Mouse (Mus musculus): ENCODE results near the gene Tacr2. TPM values are rescaled to one million over a fixed set of nuclear protein-coding genes. Genes with fewer than 3 reads are reported as not detected.

The Tacr2 gene
- polyA plus RNA-seq, 1 experiment from 2014 or later = not detected

DNA sequence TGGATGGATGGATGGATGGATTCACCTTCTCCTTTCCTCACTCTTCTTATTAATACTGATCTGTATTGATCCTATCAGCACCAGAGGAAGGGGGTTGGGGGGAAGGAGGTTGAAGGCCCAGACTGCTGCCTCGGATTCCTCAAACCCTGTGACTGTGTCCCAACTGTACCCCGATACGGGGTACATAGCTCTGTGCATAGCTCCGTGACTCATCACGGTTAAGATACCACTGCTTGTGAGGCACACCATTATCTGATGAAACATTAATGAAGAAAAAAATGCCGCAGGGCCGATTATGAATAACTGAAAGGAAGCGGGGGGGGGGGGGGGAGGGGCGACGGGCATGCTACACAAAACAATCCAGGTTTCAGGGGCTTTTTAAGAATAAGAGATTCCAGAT, 60.9 kb downstream of the Tacr2 start:
- Histone ChIP-seq H3K9me3 (ENCODE audit: control insufficient read depth, low read length) (no peaks in the 10 kb centered on the region), H3K4me1 (replicated peaks; ENCODE audit: control insufficient read depth, insufficient read depth, low read length) (no peaks in the 10 kb centered on the region; the same call in 1 of the 2 replicates), H3K27me3 (ENCODE audit: control insufficient read depth, insufficient read depth, low read length) (no peaks in the 10 kb centered on the region), H3K27ac (ENCODE audit: low read depth, low read length) (no peak overlapping the region), H3K9ac (ENCODE audit: low read depth, low read length) (no peak overlapping the region), H3K4me2 (replicated peaks; ENCODE audit: low read depth, low read length) (no peak overlapping the region), H3K36me3 (ENCODE audit: control insufficient read depth, insufficient read depth, low read length) (no peaks in the 10 kb centered on the region), H3K4me3 (ENCODE audit: low read depth, low read length) (no peak overlapping the region)
- 84% methylated on average over 9 of the region's 10 CpGs for WGBS
- DNase-seq (ENCODE audit: low spot score) (no peak), ATAC-seq (ENCODE audit: low FRiP score) (no peak)

DNA sequence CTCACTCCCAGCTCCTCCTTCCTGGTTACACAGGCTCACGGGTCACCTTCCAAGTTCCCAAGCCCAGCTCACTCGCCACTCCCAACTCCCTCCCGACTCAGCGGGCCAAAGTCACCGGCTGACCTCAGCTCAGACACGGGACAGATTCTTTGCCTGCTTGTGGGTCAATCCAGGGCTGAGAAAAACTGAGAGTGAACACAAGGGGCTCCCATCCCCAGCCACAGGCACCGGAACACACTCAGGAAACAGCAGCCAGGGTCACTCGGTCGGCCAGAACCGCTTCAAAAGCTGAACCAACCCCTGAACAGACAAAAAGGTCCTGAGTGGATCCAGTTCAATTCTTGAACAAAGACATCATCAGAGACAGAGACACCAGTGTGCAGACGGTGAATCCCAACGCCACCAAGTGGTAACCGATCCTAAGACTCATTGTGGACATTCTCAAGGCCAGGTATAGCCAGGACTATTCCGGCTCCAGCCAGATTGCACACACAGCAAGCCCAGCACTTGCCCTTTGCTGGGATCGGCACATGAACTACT, 61.7 kb downstream of the Tacr2 start:
- no peaks in the 10 kb centered on the region for H3K27me3 ChIP-seq (ENCODE audit: control insufficient read depth, insufficient read depth, low read length)
- ATAC-seq (ENCODE audit: low FRiP score) = no peak

More for the DNA sequence above, 61.7 kb downstream of the Tacr2 start:
- Histone ChIP-seq H3K27ac (ENCODE audit: low read depth, low read length) (no peak overlapping the region), H3K9me3 (ENCODE audit: control insufficient read depth, low read length) (no peaks in the 10 kb centered on the region), H3K4me3 (ENCODE audit: low read depth, low read length) (no peak overlapping the region), H3K9ac (ENCODE audit: low read depth, low read length) (no peak overlapping the region), H3K4me2 (replicated peaks; ENCODE audit: low read depth, low read length) (no peak overlapping the region), H3K36me3 (ENCODE audit: control insufficient read depth, insufficient read depth, low read length) (no peaks in the 10 kb centered on the region), H3K4me1 (replicated peaks; ENCODE audit: control insufficient read depth, insufficient read depth, low read length) (no peaks in the 10 kb centered on the region; the same call in 1 of the 2 replicates)
- 63% methylated on average over 15 of the region's 15 CpGs for WGBS
- DNase-seq (ENCODE audit: low spot score) = no peak

Other genes with a start within 250 kb of the Tacr2 start
- 2.1 and 2.5 TPM in 2 replicates for gene Neurog3, start 119.3 kb upstream of the Tacr2 start, polyA plus RNA-seq (2014; fragmentation: Nextera tagmentation; extraction: Ambion mirVana)
- 6.7 and 7.2 TPM in 2 replicates for gene Fam241b, start 108.5 kb upstream of the Tacr2 start, polyA plus RNA-seq (2014; fragmentation: Nextera tagmentation; extraction: Ambion mirVana)
- gene Tspan15, start 21.2 kb upstream of the Tacr2 start, polyA plus RNA-seq (2014; fragmentation: Nextera tagmentation; extraction: Ambion mirVana) = 9.2 and 11.0 TPM in 2 replicates
- 18.2 and 25.4 TPM in 2 replicates for gene Hk1, start 127.5 kb downstream of the Tacr2 start, polyA plus RNA-seq (2014; fragmentation: Nextera tagmentation; extraction: Ambion mirVana)
- 0.05 and 0.20 TPM in 2 replicates for gene Hkdc1, start 170.1 kb downstream of the Tacr2 start, polyA plus RNA-seq (2014; fragmentation: Nextera tagmentation; extraction: Ambion mirVana)
- gene 4930507D05Rik, start 197.1 kb downstream of the Tacr2 start, polyA plus RNA-seq (2014; fragmentation: Nextera tagmentation; extraction: Ambion mirVana) = 0.95 and 1.2 TPM in 2 replicates
- gene Supv3l1, start 197.3 kb downstream of the Tacr2 start, polyA plus RNA-seq (2014; fragmentation: Nextera tagmentation; extraction: Ambion mirVana) = 27.4 and 33.2 TPM in 2 replicates
- gene Vps26a, start 234.4 kb downstream of the Tacr2 start, polyA plus RNA-seq (2014; fragmentation: Nextera tagmentation; extraction: Ambion mirVana) = 91.4 and 109 TPM in 2 replicates

All from hindbrain, embryonic 11.5 days (tissue).